Mouse (Mus musculus): ENCODE measurements around the gene Gm44502.

Gene Gm44502

GRCm38 (mm10) chr15:89399716-89400115 lies 29.8 kb downstream of the Gm44502 start:
- no peak for DNase-seq (ENCODE audit: low spot score in 2 of 2)

DNA sequence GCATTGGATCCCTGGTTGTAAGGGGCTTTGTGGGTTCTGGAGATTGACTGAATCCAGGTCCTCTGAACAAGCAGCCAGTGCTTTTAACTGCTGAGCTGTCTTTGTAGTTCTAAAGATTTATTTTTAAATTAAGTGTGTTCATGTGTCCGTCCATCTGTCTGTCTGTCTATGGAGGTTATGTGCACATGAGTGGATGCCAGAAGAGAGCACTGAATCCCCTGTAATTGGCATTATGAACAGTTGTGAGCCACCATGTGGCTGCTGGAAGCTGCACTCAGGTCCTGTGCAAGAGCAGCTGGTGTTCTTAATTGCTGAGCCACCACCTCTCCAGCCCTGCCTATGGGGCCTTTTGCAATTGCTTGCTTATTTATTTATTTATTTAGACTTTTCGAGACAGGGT lies 31.4 kb downstream of the Gm44502 start:
- DNase-seq (ENCODE audit: low spot score in 2 of 2): no peak

GRCm38 (mm10) chr15:89396883-89397282 lies 32.6 kb downstream of the Gm44502 start:
- DNase-seq (ENCODE audit: low spot score in 2 of 2): no peak

- no peak for DNase-seq (ENCODE audit: low spot score in 2 of 2)
Measured at GRCm38 (mm10) chr15:89390081-89390480, 39.4 kb downstream of the Gm44502 start.

DNA sequence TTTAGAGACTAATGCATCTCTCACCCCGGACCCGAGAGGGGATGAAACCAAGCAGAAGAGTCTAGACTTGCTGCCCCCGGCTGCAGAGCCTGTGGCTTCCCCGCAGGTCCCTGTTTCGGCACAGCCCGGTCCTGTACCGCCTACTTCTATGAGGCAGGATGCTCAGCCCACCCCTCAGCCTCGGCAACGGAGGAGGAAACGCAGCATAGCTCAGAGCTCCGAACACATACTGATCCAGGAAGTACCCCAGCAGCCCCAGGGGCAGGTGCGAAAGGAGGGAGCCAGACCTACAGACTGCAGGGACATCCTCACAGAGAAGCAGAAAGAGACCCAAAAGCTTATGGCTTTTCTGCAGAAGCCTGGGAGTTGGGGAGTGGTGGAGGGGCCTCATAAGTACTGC lies 42.4 kb downstream of the Gm44502 start:
- no peak for DNase-seq (ENCODE audit: low spot score in 2 of 2)

DNA sequence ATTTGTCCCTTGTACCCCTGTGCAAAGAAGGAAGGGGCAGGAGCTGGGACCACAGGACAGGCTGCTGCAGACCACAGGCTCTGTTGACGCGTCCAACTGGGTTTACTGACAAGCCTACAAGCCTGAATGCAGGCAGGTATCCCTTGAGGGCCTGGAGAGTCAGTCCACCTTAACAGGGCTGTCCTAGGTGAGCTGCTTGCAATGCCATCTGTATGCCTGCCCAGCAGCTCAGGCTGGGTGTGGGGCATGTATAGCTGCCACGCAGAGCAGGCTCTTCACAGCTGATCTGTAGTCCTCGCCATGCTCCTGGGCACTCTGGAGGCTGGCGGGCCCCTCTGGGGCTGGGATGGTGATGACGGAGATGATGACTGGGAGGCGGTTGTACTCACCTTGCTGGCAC lies 44.9 kb downstream of the Gm44502 start, which contains the start of gene Klhdc7b:
Gene Klhdc7b, plus strand, starts transcription at position 301 of the 400 bp plus-strand sequence.
- DNase-seq (ENCODE audit: low spot score in 2 of 2): no peak

GRCm38 (mm10) chr15:89379429-89379828 lies 50.1 kb downstream of the Gm44502 start:
- no peak for DNase-seq (ENCODE audit: low spot score in 2 of 2)

GRCm38 (mm10) chr15:89378831-89379401 lies 50.6 kb downstream of the Gm44502 start, which contains the start of gene Odf3b:
Odf3b (minus strand) TSS chr15:89379282.
- DNase-seq (ENCODE audit: low spot score in 2 of 2): no peak

- DNase-seq (ENCODE audit: low spot score in 2 of 2): no peak
Measured at GRCm38 (mm10) chr15:89377938-89378828, 51.3 kb downstream of the Gm44502 start.

DNA sequence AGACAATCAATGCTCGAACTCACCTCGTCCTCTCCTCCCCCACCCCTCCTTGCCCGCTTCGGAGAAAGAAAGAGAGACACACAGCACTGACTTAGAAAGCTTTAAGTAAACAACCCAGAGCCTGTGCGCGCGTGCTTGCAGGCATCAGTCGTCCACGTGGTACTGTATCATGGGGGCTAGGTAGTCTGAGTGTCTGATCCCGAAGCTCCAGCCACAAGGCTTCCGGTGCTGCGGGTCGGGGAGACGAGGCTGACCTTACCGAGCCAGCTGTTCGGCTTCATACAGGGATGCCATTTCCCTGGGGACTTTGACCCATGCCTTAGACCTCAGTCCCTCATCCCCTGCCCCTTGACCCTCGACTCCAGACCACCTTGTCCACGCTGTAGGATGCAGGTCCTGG lies 52.1 kb downstream of the Gm44502 start:
- DNase-seq (ENCODE audit: low spot score in 2 of 2): no peak

DNA sequence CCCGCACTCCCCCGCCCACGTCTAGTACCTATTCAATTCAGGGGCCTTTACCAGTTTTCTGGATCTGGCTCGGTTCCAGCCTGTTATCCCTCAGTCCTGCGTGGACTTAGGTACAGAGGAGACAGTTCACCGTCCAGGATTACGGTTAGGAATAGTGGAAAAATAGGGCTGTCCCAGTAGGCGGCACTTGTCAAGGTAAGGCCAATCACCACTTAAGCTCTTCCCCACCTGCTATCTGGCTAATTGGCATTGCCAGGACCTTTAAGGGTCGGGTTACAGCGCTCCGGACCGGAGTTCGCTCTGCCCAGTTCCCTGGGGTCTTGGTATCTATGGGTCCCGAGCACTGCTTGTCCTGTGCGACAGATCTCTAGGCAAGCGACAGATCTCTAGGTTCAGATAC lies 52.5 kb downstream of the Gm44502 start, which contains the start of gene Tymp:
Gene Tymp, minus strand, starts transcription at position 83 of the 400 bp plus-strand sequence.
- DNase-seq (ENCODE audit: low spot score in 2 of 2): no peak

DNA sequence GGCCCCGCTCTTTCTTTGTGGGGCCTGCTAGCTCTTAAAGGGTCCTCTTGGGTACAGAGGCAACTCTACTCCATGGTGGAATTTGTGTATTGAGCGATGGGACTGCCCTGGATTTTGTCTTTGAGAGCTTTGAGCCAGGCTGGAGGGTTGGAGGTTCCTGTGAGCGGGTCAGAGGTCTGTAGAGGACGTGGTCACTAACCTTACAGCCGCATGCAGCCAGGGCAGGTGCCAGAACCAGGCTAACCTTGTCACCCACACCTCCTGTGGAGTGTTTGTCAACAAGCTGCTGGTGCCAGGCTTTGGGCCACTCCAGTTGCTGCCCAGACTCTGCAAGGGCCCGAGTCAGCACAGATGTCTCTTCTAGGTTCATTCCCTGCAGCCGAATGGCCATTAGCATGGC lies 53.5 kb downstream of the Gm44502 start:
- DNase-seq (ENCODE audit: low spot score in 2 of 2): no peak

- no peak for DNase-seq (ENCODE audit: low spot score in 2 of 2)
Measured at GRCm38 (mm10) chr15:89374801-89375534, 54.5 kb downstream of the Gm44502 start.

DNA sequence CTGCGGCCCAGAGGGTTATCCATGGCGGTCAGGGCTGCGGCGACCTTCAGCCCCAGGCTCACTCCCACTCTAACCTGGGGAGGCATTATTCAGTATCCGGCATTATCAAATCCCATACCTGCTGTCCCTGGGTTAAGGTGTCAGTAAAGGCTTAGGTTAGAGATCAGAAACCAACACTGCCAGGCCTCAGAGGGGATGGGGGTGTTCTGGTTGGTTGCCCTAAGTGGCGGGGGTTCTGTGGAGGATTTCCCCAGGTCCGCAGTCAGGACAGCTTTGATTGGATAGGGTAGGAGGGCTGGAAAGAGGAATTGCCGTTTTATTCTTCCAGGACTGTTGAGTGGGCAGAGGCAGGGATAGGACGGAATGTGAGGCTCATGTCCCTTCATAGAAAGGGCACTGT lies 55.2 kb downstream of the Gm44502 start:
- no peak for DNase-seq (ENCODE audit: low spot score in 2 of 2)

DNA sequence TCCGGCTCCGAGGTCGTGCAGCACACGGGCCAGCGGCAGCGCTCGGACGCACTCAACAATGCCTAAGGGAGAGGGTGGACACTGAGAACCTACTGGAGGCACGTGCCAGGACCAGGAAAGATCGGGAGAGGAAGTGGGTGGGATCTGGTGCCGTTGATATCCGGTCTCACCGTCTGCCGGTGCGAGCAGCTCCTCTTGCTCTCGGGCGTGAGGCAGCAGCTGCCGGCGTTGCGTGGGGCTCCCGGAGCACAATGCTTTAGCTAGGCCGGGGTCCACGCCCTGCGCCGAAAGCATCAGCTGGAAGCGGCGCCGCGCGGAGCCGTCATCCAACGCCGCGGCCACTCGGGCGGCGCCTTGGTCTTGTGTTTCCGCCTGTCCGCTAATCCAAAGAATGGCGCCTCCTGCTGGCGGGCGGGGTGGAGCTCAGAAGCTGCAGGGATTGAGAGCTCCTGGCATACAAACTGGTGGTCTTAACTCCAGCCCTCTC lies 55.7 kb downstream of the Gm44502 start, which contains the start of gene Sco2:
Gene Sco2, minus strand, starts transcription at position 85 of the 487 bp plus-strand sequence.
- DNase-seq (ENCODE audit: low spot score in 2 of 2): peak; percentile 86 to 94

GRCm38 (mm10) chr15:89373027-89373761 lies 56.3 kb downstream of the Gm44502 start:
- peak; percentile 77 to 87 for DNase-seq (ENCODE audit: low spot score in 2 of 2)

GRCm38 (mm10) chr15:89372536-89372935 lies 57.0 kb downstream of the Gm44502 start:
- DNase-seq (ENCODE audit: low spot score in 2 of 2): no peak

GRCm38 (mm10) chr15:89372068-89372467 lies 57.4 kb downstream of the Gm44502 start:
- DNase-seq (ENCODE audit: low spot score in 2 of 2): no peak
